Mouse (Mus musculus) MEL (cell line): ENCODE results near the gene Olfr117. TPM values are rescaled to one million over a fixed set of nuclear protein-coding genes. Genes with fewer than 3 reads are reported as not detected.
"Not testable (repeated sequence)": the region's sequence is repeated elsewhere in the genome, so short reads cannot be mapped to it uniquely, and the experiment has no call there.

ENCODE experiments used
- DNase-seq: peaks from one replicate; pipeline ENCODE4 v3.0.0; 2011; ENCODE audit warnings: low read depth, low spot score
- H3K27ac ChIP-seq: 2 replicates; pipeline ENCODE4 v1.5.1; 2012; ENCODE audit warnings: low read depth, mild to moderate bottlenecking, control low read depth, low read length, moderate library complexity; ENCODE audit not compliant: control insufficient read depth
- H3K27me3 ChIP-seq, 2 experiments: fragments of 150-350 bp in 1 of 2; sonication (generic) in 1 of 2; 2 replicates each; pipeline ENCODE4 v1.6.1; 2012; ENCODE audit warnings: low read length in 2 of 2, mild to moderate bottlenecking in 2 of 2, improper control_type of control experiment in 1 of 2, moderate library complexity in 1 of 2; ENCODE audit not compliant: insufficient read depth in 2 of 2, control insufficient read depth in 1 of 2
- H3K36me3 ChIP-seq, 2 experiments: 2 replicates each; pipeline ENCODE4 v1.6.1; 2012 to 2014; ENCODE audit warnings: low read length in 2 of 2, improper control_type of control experiment in 1 of 2, inconsistent platforms in 1 of 2, mild to moderate bottlenecking in 1 of 2; ENCODE audit not compliant: insufficient read depth in 2 of 2, control insufficient read depth in 1 of 2
- H3K4me1 ChIP-seq, 2 experiments: fragments of 150-350 bp in 1 of 2; sonication (generic) in 1 of 2; 2 replicates each; pipeline ENCODE4 v1.6.1; 2012; ENCODE audit warnings: low read length in 2 of 2, improper control_type of control experiment in 1 of 2, mild to moderate bottlenecking in 1 of 2; ENCODE audit not compliant: insufficient read depth in 2 of 2, control insufficient read depth in 1 of 2
- H3K4me3 ChIP-seq, 2 experiments: fragments of 150-350 bp in 1 of 2; sonication (generic) in 1 of 2; 2 replicates each; pipeline ENCODE4 v1.5.1; 2012; ENCODE audit warnings: low read depth in 2 of 2, low read length in 2 of 2, mild to moderate bottlenecking in 2 of 2, moderate library complexity in 2 of 2, control low read depth in 1 of 2, improper control_type of control experiment in 1 of 2; ENCODE audit not compliant: control insufficient read depth in 1 of 2, insufficient read depth in 1 of 2
- H3K79me2 ChIP-seq: 2 replicates; pipeline ENCODE4 v1.6.1; 2012; ENCODE audit warnings: mild to moderate bottlenecking, low read length, moderate library complexity; ENCODE audit not compliant: control insufficient read depth, poor library complexity, insufficient read depth
- H3K9ac ChIP-seq: 2 replicates; pipeline ENCODE4 v1.6.1; 2012; ENCODE audit warnings: low read depth, mild to moderate bottlenecking, control low read depth, low read length, moderate library complexity; ENCODE audit not compliant: control insufficient read depth, poor library complexity, severe bottlenecking
- H3K9me3 ChIP-seq: fragments of 150-350 bp; sonication (generic); replicated peaks from 2 replicates; pipeline ENCODE4 v1.6.1; 2012; ENCODE audit warnings: mild to moderate bottlenecking, low read length, improper control_type of control experiment, moderate library complexity; ENCODE audit not compliant: insufficient read depth
- BHLHE40 ChIP-seq: IDR thresholded peaks from 2 replicates; pipeline ENCODE4 v1.6.1; 2012; ENCODE audit warnings: low read depth, mild to moderate bottlenecking, inconsistent platforms, low read length, improper control_type of control experiment, borderline replicate concordance
- CHD2 ChIP-seq: IDR thresholded peaks from 2 replicates; pipeline ENCODE4 v1.6.1; 2011; ENCODE audit warnings: low read length, improper control_type of control experiment
- E2F4 ChIP-seq: IDR thresholded peaks from 2 replicates; pipeline ENCODE4 v1.6.1; 2011; ENCODE audit warnings: low read depth, low read length, improper control_type of control experiment, borderline replicate concordance
- ELF1 ChIP-seq: IDR thresholded peaks from 2 replicates; pipeline ENCODE4 v1.6.1; 2014; ENCODE audit warnings: low read depth, mild to moderate bottlenecking, inconsistent platforms, low read length, improper control_type of control experiment, moderate library complexity
- GATA1 ChIP-seq: IDR thresholded peaks from 2 replicates; pipeline ENCODE4 v1.6.1; 2011; ENCODE audit warnings: low read depth, low read length, improper control_type of control experiment
- JUND ChIP-seq: IDR thresholded peaks from 2 replicates; pipeline ENCODE4 v1.6.1; 2011; ENCODE audit warnings: low read depth, mild to moderate bottlenecking, improper control_type of control experiment, low read length
- KAT2A ChIP-seq: conservative IDR thresholded peaks from 2 replicates; pipeline ENCODE4 v1.6.1; 2012; ENCODE audit warnings: low read depth, low read length, improper control_type of control experiment, inconsistent platforms
- MAX ChIP-seq: IDR thresholded peaks from 2 replicates; pipeline ENCODE4 v1.6.1; 2011; ENCODE audit warnings: low read length, improper control_type of control experiment
- MEF2A ChIP-seq: IDR thresholded peaks from 2 replicates; pipeline ENCODE4 v1.6.1; 2014; ENCODE audit warnings: low read depth, mild to moderate bottlenecking, inconsistent platforms, low read length, improper control_type of control experiment; ENCODE audit not compliant: poor library complexity, insufficient replicate concordance, severe bottlenecking; ENCODE audit errors: extremely low read depth
- MYB ChIP-seq: IDR thresholded peaks from 2 replicates; pipeline ENCODE4 v1.6.1; 2011; ENCODE audit warnings: mild to moderate bottlenecking, low read depth, low read length, improper control_type of control experiment
- POLR2AphosphoS2 ChIP-seq: IDR thresholded peaks from 2 replicates; pipeline ENCODE4 v1.6.1; 2011; ENCODE audit warnings: low read length, improper control_type of control experiment
- SMC3 ChIP-seq: IDR thresholded peaks from 2 replicates; pipeline ENCODE4 v1.6.1; 2011; ENCODE audit warnings: low read depth, low read length, improper control_type of control experiment
- TAL1 ChIP-seq: IDR thresholded peaks from 2 replicates; pipeline ENCODE4 v1.6.1; 2012; ENCODE audit warnings: mild to moderate bottlenecking, inconsistent platforms, low read length, moderate library complexity, mixed read lengths
- TBP ChIP-seq: IDR thresholded peaks from 2 replicates; pipeline ENCODE4 v1.8.0; 2011; ENCODE audit warnings: low read depth, low read length, improper control_type of control experiment
- TCF12 ChIP-seq: IDR thresholded peaks from 2 replicates; pipeline ENCODE4 v1.6.1; 2014; ENCODE audit warnings: low read depth, mild to moderate bottlenecking, inconsistent platforms, low read length, improper control_type of control experiment, moderate library complexity
- USF2 ChIP-seq, 2 experiments: IDR thresholded peaks; 2 replicates each; pipeline ENCODE4 v1.6.1; 2011 to 2012; ENCODE audit warnings: improper control_type of control experiment in 2 of 2, low read length in 2 of 2, borderline replicate concordance in 1 of 2, inconsistent platforms in 1 of 2, low read depth in 1 of 2, mild to moderate bottlenecking in 1 of 2; ENCODE audit not compliant: insufficient read depth in 1 of 2
- ZC3H11A ChIP-seq: IDR thresholded peaks from 2 replicates; pipeline ENCODE4 v1.6.1; 2012; ENCODE audit warnings: low read depth, mild to moderate bottlenecking, inconsistent platforms, low read length, improper control_type of control experiment
- ZNF384 ChIP-seq: IDR thresholded peaks from 2 replicates; pipeline ENCODE4 v1.6.1; 2012; ENCODE audit warnings: low read depth, mild to moderate bottlenecking, inconsistent platforms, low read length, improper control_type of control experiment
- polyA plus RNA-seq, 2 experiments: library from polyadenylated mRNA; stranded (reverse) in 1 of 2; unstranded in 1 of 2; fragments of >175 nt in 1 of 2; fragments of >200 nt in 1 of 2; gene quantifications; 2 replicates each; pipeline versions ENCODE4 v1.2.1 to v1.2.4; 2012; ENCODE audit warnings: low replicate concordance in 2 of 2, low read depth in 1 of 2; ENCODE audit not compliant: insufficient read length in 2 of 2, insufficient read depth in 1 of 2, missing spikeins in 1 of 2
- total RNA-seq: library from RNA; depleted of rRNA; stranded (reverse); fragments of 300-350 nt; gene quantifications from 2 replicates; pipeline ENCODE4 v1.2.3, GENCODE M21; 2012; rRNA removed

Gene Olfr117
- total RNA-seq (not detected in 2 replicates), polyA plus RNA-seq (under 1 TPM in 1 of 2 experiments, not detected in 1; 0.03 TPM)

- H3K4me3 ChIP-seq = no peak within 1 kb of the TSS
- no peak for TF ChIP-seq ELF1
- TF ChIP-seq MEF2A = no peak
- TF ChIP-seq E2F4 = no peak
- no peak for TF ChIP-seq MAX
- no peak for TF ChIP-seq ZC3H11A
- TF ChIP-seq POLR2AphosphoS2 = no peak
- no peak for TF ChIP-seq TCF12
- no peak for TF ChIP-seq ZNF384
- TF ChIP-seq GATA1 = no peak
- TF ChIP-seq SMC3 = no peak
- no peak for TF ChIP-seq TBP
- no peak for TF ChIP-seq JUND
- no peak for TF ChIP-seq KAT2A
- TF ChIP-seq MYB = no peak
- TF ChIP-seq CHD2 = no peak
- TF ChIP-seq TAL1 = no peak
- no peak for TF ChIP-seq USF2 (IDR thresholded peaks at IDR 0.05; ENCODE audit: borderline replicate concordance in 1 of 2, insufficient read depth in 1 of 2, low read depth in 1 of 2, low read length in 2 of 2)
- no peak for TF ChIP-seq BHLHE40
- H3K9ac ChIP-seq = no peak within 1 kb of the TSS
- no peaks in the 10 kb centered on the region for H3K9me3 ChIP-seq
- no peak for DNase-seq
- H3K4me1 ChIP-seq = no peaks in the 10 kb centered on the region
- no peaks in the 10 kb centered on the region for H3K27me3 ChIP-seq
- H3K36me3 ChIP-seq = no peaks in the 10 kb centered on the region
- no peaks in the 10 kb centered on the region for H3K79me2 ChIP-seq
- H3K27ac ChIP-seq = no peak within 1 kb of the TSS
These were observed at the start of gene Olfr117 for GRCm38 (mm10) chr17:37663682-37664081. Gene Olfr117, minus strand, starts transcription at chr17:37663782.

- not testable (repeated sequence) for H3K79me2 ChIP-seq, H3K9ac ChIP-seq, H3K27ac ChIP-seq, H3K36me3 ChIP-seq, H3K27me3 ChIP-seq, H3K9me3 ChIP-seq, H3K4me3 ChIP-seq, DNase-seq, H3K4me1 ChIP-seq
These were observed 32.7 kb upstream of the Olfr117 start, which contains the start of gene Olfr119 for GRCm38 (mm10) chr17:37696264-37696663. Gene Olfr119, plus strand, starts transcription at chr17:37696564.
